Mouse (Mus musculus) embryo, embryonic 10 days (tissue): Measurements from ENCODE around the gene Tet3.

Source experiments
- DNase-seq: peaks from one replicate; pipeline ENCODE4 v3.0.0-alpha.2; 2015; ENCODE audit warnings: low spot score

The Tet3 gene

GRCm38 (mm10) chr6:83413686-83414085, 45.2 kb downstream of the Tet3 start:
- DNase-seq: no peak

- peak; percentile 18 for DNase-seq
Observed at GRCm38 (mm10) chr6:83412854-83413401, 46.0 kb downstream of the Tet3 start.

- DNase-seq: no peak
Observed at GRCm38 (mm10) chr6:83412362-83412853, 46.5 kb downstream of the Tet3 start.

GRCm38 (mm10) chr6:83411635-83412361, 47.1 kb downstream of the Tet3 start:
- DNase-seq: no peak

GRCm38 (mm10) chr6:83410046-83410706, 48.7 kb downstream of the Tet3 start:
- no peak for DNase-seq

- DNase-seq: no peak
Observed at GRCm38 (mm10) chr6:83408510-83408909, 50.4 kb downstream of the Tet3 start.

GRCm38 (mm10) chr6:83405511-83406064, 53.3 kb downstream of the Tet3 start:
- DNase-seq: no peak

- no peak for DNase-seq
Observed at GRCm38 (mm10) chr6:83404571-83404970, 54.3 kb downstream of the Tet3 start.

- DNase-seq: no peak
Observed at GRCm38 (mm10) chr6:83403481-83403880, 55.4 kb downstream of the Tet3 start.

- no peak for DNase-seq
Observed at GRCm38 (mm10) chr6:83399790-83400189, 59.1 kb downstream of the Tet3 start.

GRCm38 (mm10) chr6:83397728-83398127, 61.2 kb downstream of the Tet3 start:
- DNase-seq: no peak

GRCm38 (mm10) chr6:83396711-83397110, 62.2 kb downstream of the Tet3 start:
- no peak for DNase-seq

GRCm38 (mm10) chr6:83395544-83396229, 63.2 kb downstream of the Tet3 start:
- no peak for DNase-seq

GRCm38 (mm10) chr6:83394122-83394521, 64.8 kb downstream of the Tet3 start:
- no peak for DNase-seq

- no peak for DNase-seq
Observed at GRCm38 (mm10) chr6:83392166-83392780, 66.6 kb downstream of the Tet3 start.

- no peak for DNase-seq
Observed at GRCm38 (mm10) chr6:83385569-83386090, 73.3 kb downstream of the Tet3 start.

- DNase-seq: no peak
Observed at GRCm38 (mm10) chr6:83381510-83382491, 77.1 kb downstream of the Tet3 start.

- no peak for DNase-seq
Observed at GRCm38 (mm10) chr6:83373704-83374300, 85.1 kb downstream of the Tet3 start.

GRCm38 (mm10) chr6:83371350-83371749, 87.5 kb downstream of the Tet3 start:
- DNase-seq: no peak
